Mouse (Mus musculus) hindbrain, embryonic 14.5 days (tissue): ENCODE results near the gene Ralb. TPM values are rescaled to one million over a fixed set of nuclear protein-coding genes. Genes with fewer than 3 reads are reported as not detected.
A peak's percentile ranks its signal among the peaks of the same experiment; 100 is the strongest.

Experiments
- ATAC-seq: fragments of 200-750 bp; cut with Nextera tagmentation; 2 replicates; pipeline ENCODE4 v1.8.0; 2017; ENCODE audit warnings: moderate number of reproducible peaks, mild to moderate bottlenecking, moderate TSS enrichment, moderate library complexity; ENCODE audit not compliant: low FRiP score
- DNase-seq: peaks from one replicate; pipeline ENCODE4 v3.0.0-alpha.2; 2015; ENCODE audit warnings: low spot score
- H3K27ac ChIP-seq: fragments of 300-500 bp; sonication (generic); 2 replicates; pipeline ENCODE4 v1.5.1; 2014; ENCODE audit warnings: mild to moderate bottlenecking, moderate library complexity
- H3K27me3 ChIP-seq: fragments of 300-500 bp; sonication (generic); 2 replicates; pipeline ENCODE4 v1.6.1; 2014; ENCODE audit warnings: mild to moderate bottlenecking, low read length, mixed read lengths; ENCODE audit not compliant: control insufficient read depth, insufficient read depth
- H3K36me3 ChIP-seq: fragments of 300-500 bp; sonication (generic); replicated peaks from 2 replicates; pipeline ENCODE4 v1.6.1; 2014; ENCODE audit not compliant: control insufficient read depth, insufficient read depth
- H3K4me1 ChIP-seq: fragments of 300-500 bp; sonication (generic); replicated peaks from 2 replicates; pipeline ENCODE4 v1.6.1; 2014; ENCODE audit warnings: antibody characterized with exemption, low read length, mixed read lengths; ENCODE audit not compliant: control insufficient read depth, insufficient read depth
- H3K4me2 ChIP-seq: fragments of 300-500 bp; sonication (generic); replicated peaks from 2 replicates; pipeline ENCODE4 v1.6.1; 2014; ENCODE audit warnings: mild to moderate bottlenecking, moderate library complexity
- H3K4me3 ChIP-seq: fragments of 300-500 bp; sonication (generic); replicated peaks from 2 replicates; pipeline ENCODE4 v1.5.1; 2014; ENCODE audit warnings: mild to moderate bottlenecking, low read length
- H3K9ac ChIP-seq: fragments of 300-500 bp; sonication (generic); 2 replicates; pipeline ENCODE4 v1.6.1; 2014
- H3K9me3 ChIP-seq: fragments of 300-500 bp; sonication (generic); 2 replicates; pipeline ENCODE4 v1.6.1; 2016; ENCODE audit warnings: low read length; ENCODE audit not compliant: control insufficient read depth
- WGBS: fragments of 180-500 bp; shearing (Covaris S2); extraction: QIAGEN DNeasy Blood & Tissue Kit; methylation state at CpG from one replicate; pipeline ENCODE4 v1.1.7; 2014; 5-methylcytosine and 5-hydroxymethylcytosine counted together
- polyA plus RNA-seq: library from polyadenylated mRNA; unstranded; fragments of >200 nt; fragmentation: Nextera tagmentation; extraction: Ambion mirVana; gene quantifications from 2 replicates; pipeline ENCODE4 v1.2.1, GENCODE M21; 2014

Gene Ralb
- polyA plus RNA-seq, 1 experiment from 2014 or later, result 57.5 TPM

DNA sequence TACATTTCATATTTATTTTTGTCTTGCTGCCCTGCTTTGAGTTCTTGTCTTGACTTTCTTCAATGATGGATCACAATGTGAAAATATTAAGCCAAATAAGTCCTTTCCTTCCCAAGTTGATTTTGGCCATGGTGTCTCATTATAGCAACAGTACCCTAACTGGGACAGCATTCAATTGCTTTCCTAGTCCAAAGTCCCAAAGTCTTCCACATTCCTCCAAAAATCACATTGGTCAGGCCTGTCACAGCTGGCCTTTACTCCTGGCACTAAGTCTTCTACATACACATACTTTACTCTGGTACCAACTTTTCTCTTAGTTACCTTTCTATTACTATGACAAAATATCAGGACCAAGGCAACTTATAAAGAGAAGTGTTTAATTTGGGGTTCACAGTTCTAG is 14.2 kb upstream of the Ralb start:
- Histone ChIP-seq H3K4me2 (no peak overlapping the region), H3K27ac (no peak overlapping the region), H3K27me3 (no peaks in the 10 kb centered on the region), H3K4me1 (no peaks in the 10 kb centered on the region; the same call in 1 of the 2 replicates), H3K4me3 (no peak overlapping the region), H3K9ac (no peak overlapping the region), H3K9me3 (no peaks in the 10 kb centered on the region), H3K36me3 (no peaks in the 10 kb centered on the region)
- DNase-seq (no peak), ATAC-seq (no peak)

DNA sequence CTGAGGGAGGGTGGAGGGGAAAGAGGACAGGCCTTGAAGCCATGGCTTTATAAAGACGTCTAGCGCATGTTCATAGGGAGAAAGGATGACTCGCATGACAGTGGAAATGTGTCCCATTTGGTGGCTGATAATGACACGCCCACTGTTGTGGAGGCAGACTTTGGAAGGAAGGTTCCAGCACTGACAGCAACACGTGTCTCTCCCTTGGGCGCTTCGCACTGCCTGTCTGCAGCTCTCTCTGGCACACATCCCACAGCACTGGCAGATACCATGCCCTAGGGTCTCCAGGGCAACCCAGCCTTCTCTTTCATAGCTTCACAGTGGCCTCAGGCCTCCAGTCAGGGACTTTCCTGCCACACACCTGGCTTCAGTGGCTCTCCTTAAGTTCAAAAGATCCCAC is 13.5 kb upstream of the Ralb start:
- ATAC-seq, result no peak
- no peak overlapping the region for H3K4me2 ChIP-seq
- DNase-seq, result no peak
- 76% methylated on average over 7 of the region's 7 CpGs for WGBS
- H3K4me3 ChIP-seq, result no peak overlapping the region
- no peaks in the 10 kb centered on the region for H3K27me3 ChIP-seq
- H3K9ac ChIP-seq, result no peak overlapping the region
- no peaks in the 10 kb centered on the region for H3K36me3 ChIP-seq
- no peaks in the 10 kb centered on the region; the same call in 1 of the 2 replicates for H3K4me1 ChIP-seq
- no peak overlapping the region for H3K27ac ChIP-seq
- no peaks in the 10 kb centered on the region for H3K9me3 ChIP-seq

DNA sequence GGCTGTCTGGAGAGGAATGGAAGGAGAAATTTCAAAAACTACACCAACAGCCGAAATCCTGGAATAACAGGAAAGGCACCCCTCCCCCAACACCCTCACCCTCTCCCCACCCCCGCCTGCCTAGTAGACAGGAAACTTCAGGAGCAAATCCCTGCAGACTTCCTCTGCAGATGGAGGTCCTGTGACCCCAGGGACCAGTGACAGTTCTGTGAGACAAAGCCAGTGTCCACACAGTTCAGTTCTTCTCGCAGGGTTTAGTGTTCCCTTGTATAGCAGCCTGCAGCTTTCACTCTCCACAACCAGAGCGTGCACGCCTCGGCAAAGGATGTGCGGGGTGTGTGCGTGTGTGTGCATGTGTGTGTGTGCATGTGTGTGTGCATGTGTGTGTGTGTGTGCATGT is 6.3 kb upstream of the Ralb start:
- Histone ChIP-seq H3K9ac (no peak overlapping the region), H3K9me3 (no peaks in the 10 kb centered on the region), H3K4me2 (no peak overlapping the region), H3K36me3 (no peaks in the 10 kb centered on the region), H3K4me1 (no peaks in the 10 kb centered on the region), H3K4me3 (no peak overlapping the region), H3K27ac (no peak overlapping the region), H3K27me3 (no peaks in the 10 kb centered on the region)
- 78% methylated on average over 8 of the region's 8 CpGs for WGBS
- ATAC-seq, result no peak
- DNase-seq, result no peak

DNA sequence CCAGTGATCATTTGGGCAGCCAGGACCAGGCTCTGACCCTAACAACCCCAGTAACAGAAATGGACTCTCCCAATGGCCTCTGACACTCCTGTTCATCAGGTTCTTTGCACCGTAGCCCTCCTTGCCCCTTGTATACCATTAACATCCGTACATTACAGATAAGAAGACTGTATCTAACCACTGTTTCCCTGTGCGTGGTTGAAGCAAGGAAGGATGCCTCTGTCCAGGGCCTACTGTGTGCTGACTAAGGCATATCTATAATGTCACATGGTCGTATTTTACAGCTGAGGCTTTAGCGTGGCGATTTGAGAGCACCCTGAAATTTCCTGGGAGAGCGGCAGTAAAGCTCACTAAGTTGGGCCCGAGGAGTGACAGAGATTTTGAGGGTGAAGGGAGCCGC is 5.8 kb upstream of the Ralb start:
- Histone ChIP-seq H3K9ac (no peak overlapping the region), H3K4me2 (no peak overlapping the region), H3K36me3 (no peaks in the 10 kb centered on the region), H3K9me3 (no peaks in the 10 kb centered on the region), H3K27me3 (no peaks in the 10 kb centered on the region), H3K4me1 (no peaks in the 10 kb centered on the region), H3K4me3 (no peak overlapping the region), H3K27ac (no peak overlapping the region)
- DNase-seq (no peak), ATAC-seq (no peak)
- 74% methylated on average over 9 of the region's 9 CpGs for WGBS

DNA sequence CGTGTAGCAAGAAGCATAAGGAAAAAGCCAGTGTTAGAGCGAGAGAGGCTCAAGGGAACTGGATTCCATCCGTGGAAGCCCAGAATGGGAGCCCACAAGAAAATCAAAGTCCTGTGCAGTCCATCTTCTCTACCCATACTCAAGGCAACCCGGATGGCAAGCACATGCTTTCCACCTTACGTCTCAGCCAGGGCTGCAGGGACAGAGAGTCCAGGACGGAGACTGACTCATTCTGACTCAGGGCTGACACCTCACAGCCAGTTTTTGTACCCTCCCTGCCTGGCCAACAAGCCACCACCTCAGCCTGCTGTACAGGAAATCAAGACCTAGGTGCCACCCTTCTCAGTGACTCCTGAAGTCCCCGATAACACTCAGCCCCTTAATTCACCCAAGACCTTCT is 4.9 kb upstream of the Ralb start:
- ATAC-seq, result no peak
- H3K27me3 ChIP-seq, result no peaks in the 10 kb centered on the region
- no peak overlapping the region for H3K4me3 ChIP-seq
- H3K36me3 ChIP-seq, result no peaks in the 10 kb centered on the region
- H3K9ac ChIP-seq, result no peak overlapping the region
- peaks cover 5% of the 10 kb centered on the region; the same call in 1 of the 2 replicates for H3K4me1 ChIP-seq
- H3K4me2 ChIP-seq, result no peak overlapping the region
- 92% methylated on average over 7 of the region's 7 CpGs for WGBS
- H3K27ac ChIP-seq, result no peak overlapping the region
- H3K9me3 ChIP-seq, result no peaks in the 10 kb centered on the region
- DNase-seq, result no peak

DNA sequence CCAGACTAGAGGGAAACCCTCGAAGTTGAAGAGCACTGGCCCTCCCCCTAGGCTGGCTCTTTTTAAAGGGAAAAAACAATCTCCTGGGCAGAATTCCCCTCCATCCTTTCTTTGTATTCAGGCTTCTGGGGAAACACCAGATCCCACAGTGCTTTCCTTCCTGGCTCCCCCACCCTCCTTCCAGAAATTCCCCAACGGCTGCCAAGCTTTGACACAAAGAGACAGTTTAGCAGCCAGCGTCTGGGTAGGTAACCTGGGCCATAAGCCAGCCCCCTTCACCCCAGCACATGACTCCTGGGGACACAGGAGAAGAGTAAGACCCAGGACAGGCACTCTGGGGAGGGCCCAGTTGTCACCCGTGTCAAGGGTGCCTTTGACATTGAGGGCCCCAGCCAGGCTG is 4.0 kb upstream of the Ralb start:
- peaks cover 10% of the 10 kb centered on the region for H3K4me1 ChIP-seq
- no peaks in the 10 kb centered on the region for H3K9me3 ChIP-seq
- ATAC-seq (no peak), DNase-seq (no peak)
- H3K36me3 ChIP-seq, result no peaks in the 10 kb centered on the region
- H3K27ac ChIP-seq, result peak overlapping the region; percentile 43; the same call in 1 of the 2 replicates
- H3K4me3 ChIP-seq, result no peak overlapping the region
- H3K27me3 ChIP-seq, result no peaks in the 10 kb centered on the region
- no peak overlapping the region for H3K4me2 ChIP-seq
- no peak overlapping the region for H3K9ac ChIP-seq
- WGBS, result 40% methylated on average over 4 of the region's 4 CpGs

DNA sequence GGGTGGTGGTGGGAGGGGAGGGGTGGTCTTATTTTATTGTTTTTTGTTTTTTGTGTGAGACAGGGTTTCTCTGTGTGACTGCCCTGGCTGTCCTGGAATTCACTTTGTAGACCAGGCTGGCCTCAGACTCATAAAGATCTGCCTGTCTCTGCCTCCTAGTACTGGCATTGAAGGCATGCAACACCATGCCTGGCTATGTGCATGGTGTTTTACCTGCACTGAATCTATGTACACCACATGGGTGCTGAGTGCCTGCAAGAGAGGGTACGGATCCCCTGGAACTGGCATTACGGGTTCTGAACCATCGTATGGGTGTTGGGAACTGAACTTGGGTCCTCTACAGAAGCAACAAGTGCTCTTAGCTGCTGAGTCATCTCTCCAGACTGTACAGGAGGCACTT is 1.4 kb upstream of the Ralb start:
- Histone ChIP-seq H3K27me3 (no peaks in the 10 kb centered on the region), H3K4me1 (peaks cover 20% of the 10 kb centered on the region), H3K9ac (no peak overlapping the region), H3K36me3 (no peaks in the 10 kb centered on the region), H3K4me3 (no peak overlapping the region), H3K27ac (no peak overlapping the region), H3K4me2 (no peak overlapping the region), H3K9me3 (no peaks in the 10 kb centered on the region)
- 97% methylated on average over 3 of the region's 3 CpGs for WGBS
- DNase-seq, result no peak
- no peak for ATAC-seq

DNA sequence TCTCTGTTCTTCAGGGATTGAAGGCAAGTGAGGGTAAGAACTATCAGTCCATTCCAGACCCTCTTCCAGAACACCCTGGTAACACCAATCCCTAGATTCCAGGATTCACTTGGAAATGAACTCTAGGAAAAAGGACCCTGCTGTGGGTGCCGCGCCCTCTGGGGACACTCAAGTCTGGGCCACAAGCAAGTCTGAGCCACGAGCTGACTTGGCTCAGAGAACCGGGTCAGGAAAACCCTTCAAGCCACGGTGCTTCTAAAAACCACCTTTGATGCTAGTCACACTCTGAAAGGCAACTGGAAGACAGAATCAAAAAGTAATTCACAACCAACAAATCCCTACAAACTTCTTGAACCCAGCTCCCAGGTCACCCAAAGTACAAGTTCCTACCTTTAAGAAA is 786 bp downstream of the Ralb start:
- peak overlapping the region; percentile 78 for H3K9ac ChIP-seq
- 0 out of 2 replicates have a peak, but pooled peaks cover 3% of the 10 kb centered on the region for H3K9me3 ChIP-seq
- no peak for DNase-seq
- WGBS, result 21% methylated on average over 5 of the region's 5 CpGs
- H3K27me3 ChIP-seq, result no peaks in the 10 kb centered on the region
- H3K4me2 ChIP-seq, result peak overlapping the region; percentile 70
- H3K4me3 ChIP-seq, result peak overlapping the region; percentile 73
- no peak for ATAC-seq
- peaks cover 20% of the 10 kb centered on the region for H3K4me1 ChIP-seq
- no peaks in the 10 kb centered on the region for H3K36me3 ChIP-seq
- H3K27ac ChIP-seq, result no peak overlapping the region

DNA sequence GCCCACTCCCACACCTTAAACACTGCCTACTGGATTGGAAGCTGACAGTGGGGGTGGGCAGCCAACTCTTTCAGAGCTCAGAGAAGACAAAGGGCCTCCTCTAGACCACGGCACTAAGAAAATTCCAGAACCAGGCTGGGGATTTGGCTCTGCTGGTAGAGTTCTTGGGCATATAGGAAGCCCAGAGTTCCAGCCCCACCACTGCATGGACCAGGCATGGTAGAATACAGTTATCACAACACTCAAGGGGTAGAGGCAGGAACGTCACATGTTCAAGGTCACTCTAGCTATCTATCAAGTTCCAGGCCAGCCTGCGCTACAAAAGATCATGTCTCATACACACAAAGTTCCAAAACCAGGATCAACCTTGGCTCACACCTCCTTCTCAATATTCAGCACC is 1.4 kb downstream of the Ralb start:
- 0 out of 2 replicates have a peak, but pooled peaks cover 3% of the 10 kb centered on the region for H3K9me3 ChIP-seq
- H3K36me3 ChIP-seq, result no peaks in the 10 kb centered on the region
- peak overlapping the region; percentile 73 for H3K4me3 ChIP-seq
- H3K4me2 ChIP-seq, result peak overlapping the region; percentile 70
- no peak overlapping the region for H3K27ac ChIP-seq
- no peaks in the 10 kb centered on the region for H3K27me3 ChIP-seq
- DNase-seq, result no peak
- no peak for ATAC-seq
- WGBS, result 81% methylated on average over 3 of the region's 3 CpGs
- H3K4me1 ChIP-seq, result peaks cover 20% of the 10 kb centered on the region
- H3K9ac ChIP-seq, result peak overlapping the region; percentile 78; the same call in 1 of the 2 replicates

DNA sequence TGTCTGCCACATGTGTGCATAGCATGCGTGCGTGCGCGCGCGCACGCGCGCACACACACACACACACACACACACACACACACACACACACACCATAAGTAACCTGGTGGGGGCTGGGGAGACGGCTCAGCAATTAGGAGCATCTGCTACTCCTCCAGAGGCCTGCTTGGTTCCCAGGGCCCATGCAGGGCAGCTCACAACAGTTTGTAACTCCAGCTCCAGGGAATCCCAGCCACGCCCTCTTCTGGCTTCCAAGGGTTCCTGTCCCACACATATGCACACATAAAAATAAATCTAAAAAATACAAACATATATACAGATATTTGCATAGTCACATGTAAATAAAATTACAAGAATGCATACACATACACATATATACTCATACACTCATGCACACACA is 1.9 kb downstream of the Ralb start:
- peaks cover 20% of the 10 kb centered on the region for H3K4me1 ChIP-seq
- no peak overlapping the region for H3K9ac ChIP-seq
- no peak overlapping the region for H3K4me3 ChIP-seq
- ATAC-seq, result no peak
- 0 out of 2 replicates have a peak, but pooled peaks cover 3% of the 10 kb centered on the region for H3K9me3 ChIP-seq
- peak overlapping the region; percentile 70 for H3K4me2 ChIP-seq
- DNase-seq, result no peak
- no peaks in the 10 kb centered on the region for H3K27me3 ChIP-seq
- WGBS, result 89% methylated on average over 11 of the region's 11 CpGs
- H3K36me3 ChIP-seq, result no peaks in the 10 kb centered on the region
- no peak overlapping the region for H3K27ac ChIP-seq
